Comparison of ENCODE assay signal across 19 mouse cellular contexts in genomic region chr17:45221625-45222024, GRCm38 (mm10).
DNase-seq lines count a peak whose midpoint lies in the region; ATAC-seq lines count a peak whose summit lies in the region.
"Had no signal": no experiment of that assay in that cellular context is flagged by ENCODE, and none has a peak within 500 bp of the region (broad histone marks: within the 10 kb centered on the region; RNA-seq: fewer than 3 reads in every experiment).

No protein-coding gene starts in this region.

- ATAC-seq in megakaryocyte, adult 5-6 weeks (ENCODE audit: poor library complexity, severe bottlenecking), result no peak
- ATAC-seq: forebrain, embryonic 14.5 days; inflammation-experienced regulatory T-cells, adult 6 months had no signal

- peak; percentile 13 for DNase-seq in kidney, adult 18-20 months
- DNase-seq in kidney, adult 11 months, result no peak
- peak; percentile 29 for DNase-seq in thymus, postnatal 4 days
- no peak for DNase-seq in thymus, postnatal 10 days (ENCODE audit: low spot score in 2 of 2)
- DNase-seq in kidney, postnatal 10 days, result peak; percentile 25
- DNase-seq in embryo, embryonic 10 days (ENCODE audit: low spot score), result no peak
- DNase-seq: adrenal gland, adult 2 months; adrenal gland, postnatal 25 days; cerebellum, adult 18-20 months; cerebellum, adult 9-11 months; cerebellum, postnatal 36 days; embryo, embryonic 11 days; gastrocnemius, adult 2 months; gastrocnemius, postnatal 25 days; heart, adult 2 months; heart, postnatal 14 days had no signal

Comparison
In these comparisons a context has a peak if more than half of its experiments do, and no peak if none do; other contexts are left out.
1. DNase-seq: peak in kidney, adult 18-20 months (single experiment), thymus, postnatal 4 days (single experiment) and kidney, postnatal 10 days (single experiment); none in kidney, adult 11 months (single experiment), thymus, postnatal 10 days (0 of 2) and embryo, embryonic 10 days (single experiment).